Mouse (Mus musculus): ENCODE results near the gene Edrf1. TPM values are rescaled to one million over a fixed set of nuclear protein-coding genes. Genes with fewer than 3 reads are reported as not detected.

Edrf1 gene
- polyA plus RNA-seq, 1 experiment from 2014 or later: 21.3 TPM

DNA sequence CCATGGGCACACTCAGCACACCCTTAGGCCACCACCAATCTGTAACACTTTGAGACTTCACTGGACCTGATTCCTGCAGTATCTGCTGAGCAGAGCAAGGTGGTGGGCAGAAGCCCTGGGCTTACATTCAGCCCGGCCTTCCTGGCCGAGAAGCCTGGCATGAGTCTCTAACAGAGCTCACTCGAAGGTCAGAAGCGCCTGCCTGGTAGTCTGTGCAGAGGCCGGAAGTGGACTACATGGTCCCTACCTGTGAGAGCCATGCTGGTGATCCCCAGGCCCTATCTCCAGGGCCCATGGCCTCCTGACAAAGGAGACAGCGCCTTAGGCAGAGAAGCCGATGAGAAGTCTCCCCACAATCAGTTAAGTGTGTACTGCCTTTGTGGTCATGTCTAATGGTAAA lies 64.0 kb downstream of the Edrf1 start:
- H3K36me3 ChIP-seq (replicated peaks; ENCODE audit: control insufficient read depth, insufficient read depth): peaks cover 19% of the 10 kb centered on the region; the same call in 1 of the 2 replicates
- H3K4me3 ChIP-seq (replicated peaks; ENCODE audit: low read length): no peak overlapping the region
- DNase-seq (ENCODE audit: low spot score) (no peak), ATAC-seq (ENCODE audit: low FRiP score) (no peak)
- 96% methylated on average over 7 of the region's 7 CpGs for WGBS
- no peaks in the 10 kb centered on the region for H3K27me3 ChIP-seq (ENCODE audit: control insufficient read depth, insufficient read depth, low read length)
- no peak overlapping the region for H3K4me2 ChIP-seq (replicated peaks)
- H3K4me1 ChIP-seq (replicated peaks; ENCODE audit: control insufficient read depth, insufficient read depth, low read length): no peaks in the 10 kb centered on the region
- no peak overlapping the region for H3K27ac ChIP-seq
- H3K9me3 ChIP-seq (ENCODE audit: control insufficient read depth, low read length): no peaks in the 10 kb centered on the region
- H3K9ac ChIP-seq: no peak overlapping the region

- H3K36me3 ChIP-seq (replicated peaks; ENCODE audit: control insufficient read depth, insufficient read depth): 0 out of 2 replicates have a peak, but pooled peaks cover 10% of the 10 kb centered on the region
- H3K4me1 ChIP-seq (replicated peaks; ENCODE audit: control insufficient read depth, insufficient read depth, low read length): no peaks in the 10 kb centered on the region
- WGBS: 92% methylated on average over 10 of the region's 10 CpGs
- no peak overlapping the region for H3K9ac ChIP-seq
- no peaks in the 10 kb centered on the region for H3K9me3 ChIP-seq (ENCODE audit: control insufficient read depth, low read length)
- no peak overlapping the region for H3K4me2 ChIP-seq (replicated peaks)
- no peaks in the 10 kb centered on the region for H3K27me3 ChIP-seq (ENCODE audit: control insufficient read depth, insufficient read depth, low read length)
- no peak overlapping the region for H3K4me3 ChIP-seq (replicated peaks; ENCODE audit: low read length)
- ATAC-seq (ENCODE audit: low FRiP score) (no peak), DNase-seq (ENCODE audit: low spot score) (no peak)
- no peak overlapping the region for H3K27ac ChIP-seq
These were observed 65.0 kb downstream of the Edrf1 start for GRCm38 (mm10) chr7:133702333-133702732.

GRCm38 (mm10) chr7:133703906-133704305 lies 66.6 kb downstream of the Edrf1 start:
- Histone ChIP-seq H3K4me1 (replicated peaks; ENCODE audit: control insufficient read depth, insufficient read depth, low read length) (peaks cover 5% of the 10 kb centered on the region; the same call in 1 of the 2 replicates), H3K4me3 (replicated peaks; ENCODE audit: low read length) (no peak overlapping the region), H3K36me3 (replicated peaks; ENCODE audit: control insufficient read depth, insufficient read depth) (0 out of 2 replicates have a peak, but pooled peaks cover 8% of the 10 kb centered on the region), H3K9me3 (ENCODE audit: control insufficient read depth, low read length) (no peaks in the 10 kb centered on the region), H3K9ac (no peak overlapping the region), H3K27me3 (ENCODE audit: control insufficient read depth, insufficient read depth, low read length) (no peaks in the 10 kb centered on the region), H3K4me2 (replicated peaks) (no peak overlapping the region), H3K27ac (no peak overlapping the region)
- DNase-seq (ENCODE audit: low spot score) (no peak), ATAC-seq (ENCODE audit: low FRiP score) (no peak)
- WGBS: 95% methylated on average over 7 of the region's 7 CpGs

GRCm38 (mm10) chr7:133707301-133707700 lies 70.0 kb downstream of the Edrf1 start:
- no peak overlapping the region for H3K4me3 ChIP-seq (replicated peaks; ENCODE audit: low read length)
- ATAC-seq (ENCODE audit: low FRiP score) (no peak), DNase-seq (ENCODE audit: low spot score) (no peak)
- peaks cover 11% of the 10 kb centered on the region; the same call in 1 of the 2 replicates for H3K4me1 ChIP-seq (replicated peaks; ENCODE audit: control insufficient read depth, insufficient read depth, low read length)
- no peak overlapping the region for H3K27ac ChIP-seq
- H3K4me2 ChIP-seq (replicated peaks): 0 out of 2 replicates have a peak overlapping the region, but pooled peaks have one; percentile 77
- 91% methylated on average over 2 of the region's 2 CpGs for WGBS
- no peaks in the 10 kb centered on the region for H3K27me3 ChIP-seq (ENCODE audit: control insufficient read depth, insufficient read depth, low read length)
- no peaks in the 10 kb centered on the region for H3K9me3 ChIP-seq (ENCODE audit: control insufficient read depth, low read length)
- no peak overlapping the region for H3K9ac ChIP-seq
- H3K36me3 ChIP-seq (replicated peaks; ENCODE audit: control insufficient read depth, insufficient read depth): peaks cover 8% of the 10 kb centered on the region

DNA sequence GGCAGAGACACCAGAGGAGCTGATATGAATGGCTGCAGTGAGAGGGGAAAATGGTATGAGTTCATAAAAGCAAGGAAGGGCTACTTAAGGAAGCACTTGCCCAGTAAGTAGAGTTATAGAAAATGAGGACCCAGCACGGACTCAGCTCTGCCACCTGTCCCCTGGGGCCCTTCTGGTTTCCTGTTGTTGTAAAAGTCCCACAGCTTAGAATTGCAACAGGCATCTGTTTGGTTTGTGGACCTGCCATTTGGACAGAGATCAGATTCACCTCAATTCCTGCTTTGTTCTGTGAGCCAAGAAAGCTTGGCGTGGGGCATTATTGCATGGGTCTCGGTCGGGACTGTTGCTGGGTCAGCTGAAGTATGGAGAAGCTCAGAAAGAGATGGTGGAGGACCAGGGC lies 78.0 kb downstream of the Edrf1 start:
- Histone ChIP-seq H3K9me3 (ENCODE audit: control insufficient read depth, low read length) (no peaks in the 10 kb centered on the region), H3K4me2 (replicated peaks) (no peak overlapping the region), H3K4me3 (replicated peaks; ENCODE audit: low read length) (no peak overlapping the region), H3K4me1 (replicated peaks; ENCODE audit: control insufficient read depth, insufficient read depth, low read length) (no peaks in the 10 kb centered on the region), H3K27ac (no peak overlapping the region), H3K27me3 (ENCODE audit: control insufficient read depth, insufficient read depth, low read length) (no peaks in the 10 kb centered on the region), H3K9ac (no peak overlapping the region), H3K36me3 (replicated peaks; ENCODE audit: control insufficient read depth, insufficient read depth) (peaks cover 83% of the 10 kb centered on the region)
- WGBS: 93% methylated on average over 4 of the region's 4 CpGs
- ATAC-seq (ENCODE audit: low FRiP score) (no peak), DNase-seq (ENCODE audit: low spot score) (no peak)

GRCm38 (mm10) chr7:133718580-133718979 lies 81.2 kb downstream of the Edrf1 start:
- no peak overlapping the region for H3K4me2 ChIP-seq (replicated peaks)
- peaks cover 99% of the 10 kb centered on the region for H3K36me3 ChIP-seq (replicated peaks; ENCODE audit: control insufficient read depth, insufficient read depth)
- no peaks in the 10 kb centered on the region for H3K9me3 ChIP-seq (ENCODE audit: control insufficient read depth, low read length)
- ATAC-seq (ENCODE audit: low FRiP score) (no peak), DNase-seq (ENCODE audit: low spot score) (no peak)
- H3K27me3 ChIP-seq (ENCODE audit: control insufficient read depth, insufficient read depth, low read length): no peaks in the 10 kb centered on the region
- H3K27ac ChIP-seq: no peak overlapping the region
- H3K9ac ChIP-seq: no peak overlapping the region
- no peak overlapping the region for H3K4me3 ChIP-seq (replicated peaks; ENCODE audit: low read length)
- 95% methylated on average over 1 of the region's 1 CpGs for WGBS
- H3K4me1 ChIP-seq (replicated peaks; ENCODE audit: control insufficient read depth, insufficient read depth, low read length): no peaks in the 10 kb centered on the region

DNA sequence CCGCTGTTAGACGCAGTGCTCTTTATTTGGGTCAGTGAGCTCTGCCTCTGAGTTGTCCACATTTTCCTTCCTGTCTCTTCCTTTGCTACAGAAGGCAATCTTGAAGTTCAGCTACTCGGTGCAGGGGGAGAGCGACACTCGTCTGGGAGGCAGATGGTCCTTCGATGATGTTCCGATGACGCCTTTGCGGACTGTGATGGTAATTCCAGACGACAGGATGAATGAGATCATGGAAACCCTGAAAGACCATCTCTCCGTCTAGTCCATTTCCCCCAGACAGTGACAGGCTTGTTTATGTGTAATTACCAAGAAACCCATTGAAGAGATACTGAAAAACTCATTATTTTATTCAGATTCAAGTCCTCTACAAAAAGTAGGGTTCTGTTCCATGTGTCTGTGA lies 83.3 kb downstream of the Edrf1 start:
- peaks cover 94% of the 10 kb centered on the region for H3K36me3 ChIP-seq (replicated peaks; ENCODE audit: control insufficient read depth, insufficient read depth)
- H3K9ac ChIP-seq: no peak overlapping the region
- WGBS: 88% methylated on average over 11 of the region's 11 CpGs
- H3K9me3 ChIP-seq (ENCODE audit: control insufficient read depth, low read length): no peaks in the 10 kb centered on the region
- no peak overlapping the region for H3K4me2 ChIP-seq (replicated peaks)
- H3K27ac ChIP-seq: no peak overlapping the region
- no peaks in the 10 kb centered on the region for H3K27me3 ChIP-seq (ENCODE audit: control insufficient read depth, insufficient read depth, low read length)
- DNase-seq (ENCODE audit: low spot score) (no peak), ATAC-seq (ENCODE audit: low FRiP score) (no peak)
- no peak overlapping the region for H3K4me3 ChIP-seq (replicated peaks; ENCODE audit: low read length)
- no peaks in the 10 kb centered on the region for H3K4me1 ChIP-seq (replicated peaks; ENCODE audit: control insufficient read depth, insufficient read depth, low read length)

Other genes starting within 250 kb of the Edrf1 start
- gene Tex36, start 35.4 kb upstream of the Edrf1 start, polyA plus RNA-seq (2014; fragmentation: Nextera tagmentation; extraction: Ambion mirVana): not detected in 2 replicates
- 0.12 and 0.13 TPM in 2 replicates for gene Mmp21, start 42.5 kb downstream of the Edrf1 start, polyA plus RNA-seq (2014; fragmentation: Nextera tagmentation; extraction: Ambion mirVana)
- gene Bccip, start 71.8 kb downstream of the Edrf1 start, polyA plus RNA-seq (2014; fragmentation: Nextera tagmentation; extraction: Ambion mirVana): 83.3 and 84.3 TPM in 2 replicates
- gene Uros, start 72.5 kb downstream of the Edrf1 start, polyA plus RNA-seq (2014; fragmentation: Nextera tagmentation; extraction: Ambion mirVana): 53.4 and 61.5 TPM in 2 replicates
- 4.7 and 6.1 TPM in 2 replicates for gene Fank1, start 139.3 kb downstream of the Edrf1 start, polyA plus RNA-seq (2014; fragmentation: Nextera tagmentation; extraction: Ambion mirVana)
- gene Dhx32, start 145.2 kb downstream of the Edrf1 start, polyA plus RNA-seq (2014; fragmentation: Nextera tagmentation; extraction: Ambion mirVana): 38.4 and 45.1 TPM in 2 replicates

Measured in hindbrain, embryonic 14.5 days (tissue).